Mouse (Mus musculus): Measurements from ENCODE around the gene Rhbdl1. TPM values are rescaled to one million over a fixed set of nuclear protein-coding genes. Genes with fewer than 3 reads are reported as not detected.
A peak's percentile ranks its signal among the peaks of the same experiment; 100 is the strongest.

The Rhbdl1 gene
- polyA plus RNA-seq, 1 experiment from 2014 or later: 0.68 TPM

- Histone ChIP-seq H3K4me3 (ENCODE audit: low read length) (peak overlapping the region; percentile 85; the same call in 1 of the 2 replicates), H3K4me1 (replicated peaks; ENCODE audit: control insufficient read depth, insufficient read depth, low read length) (peaks cover 51% of the 10 kb centered on the region), H3K36me3 (ENCODE audit: control insufficient read depth, insufficient read depth, low read length) (peaks cover 14% of the 10 kb centered on the region), H3K9me3 (ENCODE audit: control insufficient read depth, low read length) (no peaks in the 10 kb centered on the region), H3K4me2 (ENCODE audit: low read depth, low read length) (peak overlapping the region; percentile 91), H3K27ac (ENCODE audit: low read length) (no peak overlapping the region), H3K27me3 (ENCODE audit: control insufficient read depth, insufficient read depth, low read depth, low read length) (no peaks in the 10 kb centered on the region), H3K9ac (ENCODE audit: low read length) (no peak overlapping the region)
- ATAC-seq (ENCODE audit: low read depth): no peak
- 81% methylated on average over 14 of the region's 14 CpGs for WGBS
Observed at GRCm38 (mm10) chr17:25830806-25831431, 6.2 kb downstream of the Rhbdl1 start.

GRCm38 (mm10) chr17:25830200-25830753 is 6.8 kb downstream of the Rhbdl1 start:
- ATAC-seq (ENCODE audit: low read depth): no peak
- H3K27ac ChIP-seq (ENCODE audit: low read length): no peak overlapping the region
- H3K4me2 ChIP-seq (ENCODE audit: low read depth, low read length): no peak overlapping the region
- H3K36me3 ChIP-seq (ENCODE audit: control insufficient read depth, insufficient read depth, low read length): peaks cover 14% of the 10 kb centered on the region
- H3K27me3 ChIP-seq (ENCODE audit: control insufficient read depth, insufficient read depth, low read depth, low read length): no peaks in the 10 kb centered on the region
- peaks cover 45% of the 10 kb centered on the region for H3K4me1 ChIP-seq (replicated peaks; ENCODE audit: control insufficient read depth, insufficient read depth, low read length)
- WGBS: 82% methylated on average over 4 of the region's 4 CpGs
- no peaks in the 10 kb centered on the region for H3K9me3 ChIP-seq (ENCODE audit: control insufficient read depth, low read length)
- no peak overlapping the region for H3K4me3 ChIP-seq (ENCODE audit: low read length)
- no peak overlapping the region for H3K9ac ChIP-seq (ENCODE audit: low read length)

- peaks cover 44% of the 10 kb centered on the region for H3K4me1 ChIP-seq (replicated peaks; ENCODE audit: control insufficient read depth, insufficient read depth, low read length)
- 32% methylated on average over 8 of the region's 8 CpGs for WGBS
- peak overlapping the region; percentile 72 for H3K4me3 ChIP-seq (ENCODE audit: low read length)
- H3K27me3 ChIP-seq (ENCODE audit: control insufficient read depth, insufficient read depth, low read depth, low read length): no peaks in the 10 kb centered on the region
- peak overlapping the region; percentile 84 for H3K4me2 ChIP-seq (ENCODE audit: low read depth, low read length)
- no peaks in the 10 kb centered on the region for H3K9me3 ChIP-seq (ENCODE audit: control insufficient read depth, low read length)
- peak overlapping the region; percentile 85 for H3K9ac ChIP-seq (ENCODE audit: low read length)
- ATAC-seq (ENCODE audit: low read depth): no peak
- peaks cover 14% of the 10 kb centered on the region for H3K36me3 ChIP-seq (ENCODE audit: control insufficient read depth, insufficient read depth, low read length)
- peak overlapping the region; percentile 92 for H3K27ac ChIP-seq (ENCODE audit: low read length)
Observed at GRCm38 (mm10) chr17:25829558-25830017, 7.5 kb downstream of the Rhbdl1 start.

GRCm38 (mm10) chr17:25828712-25829557 is 8.2 kb downstream of the Rhbdl1 start, which contains the start of gene Jmjd8:
Gene Jmjd8 (plus strand): TSS chr17:25828867.
- WGBS: 0% methylated on average over 32 of the region's 32 CpGs

GRCm38 (mm10) chr17:25828223-25828594 is 8.9 kb downstream of the Rhbdl1 start:
- H3K9ac ChIP-seq (ENCODE audit: low read length): peak overlapping the region; percentile 85
- H3K27ac ChIP-seq (ENCODE audit: low read length): peak overlapping the region; percentile 92; the same call in 1 of the 2 replicates
- H3K4me1 ChIP-seq (replicated peaks; ENCODE audit: control insufficient read depth, insufficient read depth, low read length): peaks cover 46% of the 10 kb centered on the region
- H3K27me3 ChIP-seq (ENCODE audit: control insufficient read depth, insufficient read depth, low read depth, low read length): no peaks in the 10 kb centered on the region
- 82% methylated on average over 8 of the region's 8 CpGs for WGBS
- peak overlapping the region; percentile 84 for H3K4me2 ChIP-seq (ENCODE audit: low read depth, low read length)
- peak overlapping the region; percentile 72 for H3K4me3 ChIP-seq (ENCODE audit: low read length)
- no peaks in the 10 kb centered on the region for H3K9me3 ChIP-seq (ENCODE audit: control insufficient read depth, low read length)
- H3K36me3 ChIP-seq (ENCODE audit: control insufficient read depth, insufficient read depth, low read length): peaks cover 14% of the 10 kb centered on the region
- ATAC-seq (ENCODE audit: low read depth): no peak

More at GRCm38 (mm10) chr17:25828712-25829557, 8.2 kb downstream of the Rhbdl1 start, which contains the start of gene Jmjd8:
- Histone ChIP-seq H3K27me3 (ENCODE audit: control insufficient read depth, insufficient read depth, low read depth, low read length) (no peaks in the 10 kb centered on the region), H3K4me1 (replicated peaks; ENCODE audit: control insufficient read depth, insufficient read depth, low read length) (peaks cover 44% of the 10 kb centered on the region), H3K4me3 (ENCODE audit: low read length) (peak within 1 kb of the TSS; percentile 72), H3K9ac (ENCODE audit: low read length) (peak within 1 kb of the TSS; percentile 85), H3K4me2 (ENCODE audit: low read depth, low read length) (peak within 1 kb of the TSS; percentile 84), H3K36me3 (ENCODE audit: control insufficient read depth, insufficient read depth, low read length) (peaks cover 14% of the 10 kb centered on the region), H3K27ac (ENCODE audit: low read length) (peak within 1 kb of the TSS; percentile 92), H3K9me3 (ENCODE audit: control insufficient read depth, low read length) (no peaks in the 10 kb centered on the region)
- ATAC-seq (ENCODE audit: low read depth): peak; percentile 23

GRCm38 (mm10) chr17:25827546-25828222 is 9.4 kb downstream of the Rhbdl1 start:
- Histone ChIP-seq H3K4me3 (ENCODE audit: low read length) (no peak overlapping the region), H3K4me1 (replicated peaks; ENCODE audit: control insufficient read depth, insufficient read depth, low read length) (peaks cover 46% of the 10 kb centered on the region), H3K27me3 (ENCODE audit: control insufficient read depth, insufficient read depth, low read depth, low read length) (no peaks in the 10 kb centered on the region), H3K9ac (ENCODE audit: low read length) (no peak overlapping the region), H3K27ac (ENCODE audit: low read length) (no peak overlapping the region), H3K9me3 (ENCODE audit: control insufficient read depth, low read length) (no peaks in the 10 kb centered on the region), H3K36me3 (ENCODE audit: control insufficient read depth, insufficient read depth, low read length) (peaks cover 14% of the 10 kb centered on the region), H3K4me2 (ENCODE audit: low read depth, low read length) (no peak overlapping the region)
- 89% methylated on average over 22 of the region's 22 CpGs for WGBS
- ATAC-seq (ENCODE audit: low read depth): no peak

- Histone ChIP-seq H3K27ac (ENCODE audit: low read length) (no peak overlapping the region), H3K36me3 (ENCODE audit: control insufficient read depth, insufficient read depth, low read length) (peaks cover 14% of the 10 kb centered on the region), H3K4me1 (replicated peaks; ENCODE audit: control insufficient read depth, insufficient read depth, low read length) (peaks cover 44% of the 10 kb centered on the region), H3K9me3 (ENCODE audit: control insufficient read depth, low read length) (no peaks in the 10 kb centered on the region), H3K4me2 (ENCODE audit: low read depth, low read length) (no peak overlapping the region), H3K4me3 (ENCODE audit: low read length) (no peak overlapping the region), H3K27me3 (ENCODE audit: control insufficient read depth, insufficient read depth, low read depth, low read length) (no peaks in the 10 kb centered on the region), H3K9ac (ENCODE audit: low read length) (no peak overlapping the region)
- WGBS: 95% methylated on average over 13 of the region's 13 CpGs
- no peak for ATAC-seq (ENCODE audit: low read depth)
Observed at GRCm38 (mm10) chr17:25827011-25827410, 10.1 kb downstream of the Rhbdl1 start.

- ATAC-seq (ENCODE audit: low read depth): no peak
- 92% methylated on average over 27 of the region's 27 CpGs for WGBS
- peaks cover 35% of the 10 kb centered on the region for H3K4me1 ChIP-seq (replicated peaks; ENCODE audit: control insufficient read depth, insufficient read depth, low read length)
Observed at GRCm38 (mm10) chr17:25825984-25826570, 11.0 kb downstream of the Rhbdl1 start.

More at GRCm38 (mm10) chr17:25825984-25826570, 11.0 kb downstream of the Rhbdl1 start:
- Histone ChIP-seq H3K27me3 (ENCODE audit: control insufficient read depth, insufficient read depth, low read depth, low read length) (no peaks in the 10 kb centered on the region), H3K36me3 (ENCODE audit: control insufficient read depth, insufficient read depth, low read length) (peaks cover 9% of the 10 kb centered on the region), H3K4me3 (ENCODE audit: low read length) (no peak overlapping the region), H3K4me2 (ENCODE audit: low read depth, low read length) (no peak overlapping the region), H3K9me3 (ENCODE audit: control insufficient read depth, low read length) (no peaks in the 10 kb centered on the region), H3K9ac (ENCODE audit: low read length) (no peak overlapping the region), H3K27ac (ENCODE audit: low read length) (no peak overlapping the region)

All from lung, embryonic 16.5 days (tissue).